Mouse (Mus musculus) MEL (cell line): Measurements from ENCODE around the gene Gale.

Experiments used
- BHLHE40 ChIP-seq: IDR thresholded peaks from 2 replicates; pipeline ENCODE4 v1.6.1; 2012; ENCODE audit warnings: low read depth, mild to moderate bottlenecking, inconsistent platforms, low read length, improper control_type of control experiment, borderline replicate concordance
- CTCF ChIP-seq, 3 experiments: IDR thresholded peaks in 2 of 3; conservative IDR thresholded peaks in 1 of 3; 2 replicates each; pipeline ENCODE4 v1.5.1; 2011 to 2012; ENCODE audit warnings: low read length in 3 of 3, low read depth in 2 of 3, mild to moderate bottlenecking in 2 of 3, improper control_type of control experiment in 1 of 3, inconsistent platforms in 1 of 3, mixed read lengths in 1 of 3, moderate library complexity in 1 of 3; ENCODE audit not compliant: control insufficient read depth in 1 of 3, insufficient read depth in 1 of 3, poor library complexity in 1 of 3, severe bottlenecking in 1 of 3
- E2F4 ChIP-seq: IDR thresholded peaks from 2 replicates; pipeline ENCODE4 v1.6.1; 2011; ENCODE audit warnings: low read depth, low read length, improper control_type of control experiment, borderline replicate concordance
- ELF1 ChIP-seq: IDR thresholded peaks from 2 replicates; pipeline ENCODE4 v1.6.1; 2014; ENCODE audit warnings: low read depth, mild to moderate bottlenecking, inconsistent platforms, low read length, improper control_type of control experiment, moderate library complexity
- GATA1 ChIP-seq: IDR thresholded peaks from 2 replicates; pipeline ENCODE4 v1.6.1; 2011; ENCODE audit warnings: low read depth, low read length, improper control_type of control experiment
- HCFC1 ChIP-seq: IDR thresholded peaks from 2 replicates; pipeline ENCODE4 v1.6.1; 2012; ENCODE audit warnings: low read depth, mild to moderate bottlenecking, inconsistent platforms, low read length, improper control_type of control experiment, moderate library complexity
- JUND ChIP-seq: IDR thresholded peaks from 2 replicates; pipeline ENCODE4 v1.6.1; 2011; ENCODE audit warnings: low read depth, mild to moderate bottlenecking, improper control_type of control experiment, low read length
- KAT2A ChIP-seq: conservative IDR thresholded peaks from 2 replicates; pipeline ENCODE4 v1.6.1; 2012; ENCODE audit warnings: low read depth, low read length, improper control_type of control experiment, inconsistent platforms
- MAZ ChIP-seq: IDR thresholded peaks from 2 replicates; pipeline ENCODE4 v1.6.1; 2012; ENCODE audit warnings: low read depth, mild to moderate bottlenecking, inconsistent platforms, low read length, improper control_type of control experiment
- NRF1 ChIP-seq: IDR thresholded peaks from 2 replicates; pipeline ENCODE4 v1.6.1; 2014; ENCODE audit warnings: low read depth, mild to moderate bottlenecking, inconsistent platforms, low read length, improper control_type of control experiment, moderate library complexity; ENCODE audit not compliant: poor library complexity, insufficient read depth, severe bottlenecking
- POLR2A ChIP-seq, 2 experiments: IDR thresholded peaks; 2 replicates each; pipeline ENCODE4 v1.6.1; 2011 to 2012; ENCODE audit warnings: low read length in 2 of 2, mild to moderate bottlenecking in 2 of 2, control low read depth in 1 of 2, improper control_type of control experiment in 1 of 2, low read depth in 1 of 2, moderate library complexity in 1 of 2; ENCODE audit not compliant: control insufficient read depth in 1 of 2, insufficient read depth in 1 of 2, poor library complexity in 1 of 2
- SMC3 ChIP-seq: IDR thresholded peaks from 2 replicates; pipeline ENCODE4 v1.6.1; 2011; ENCODE audit warnings: low read depth, low read length, improper control_type of control experiment

GRCm38 (mm10) chr4:135945706-135946105, 17.8 kb upstream of the Gale start:
- TF ChIP-seq POLR2A (IDR thresholded peaks at IDR 0.05; ENCODE audit: control insufficient read depth in 1 of 2, insufficient read depth in 1 of 2, low read depth in 1 of 2, low read length in 2 of 2, poor library complexity in 1 of 2) (no peak), KAT2A (no peak), GATA1 (no peak), CTCF (IDR thresholded peaks at IDR 0.05 in 2 of 3, conservative IDR thresholded peaks at IDR 0.05 in 1 of 3; ENCODE audit: control insufficient read depth in 1 of 3, insufficient read depth in 1 of 3, low read depth in 2 of 3, low read length in 3 of 3, poor library complexity in 1 of 3, severe bottlenecking in 1 of 3) (no peak), SMC3 (no peak), E2F4 (no peak), JUND (no peak), ELF1 (no peak), MAZ (no peak), BHLHE40 (no peak), NRF1 (no peak), HCFC1 (no peak)
